Mouse (Mus musculus): ENCODE measurements around the gene Selplg. TPM values are rescaled to one million over a fixed set of nuclear protein-coding genes. Genes with fewer than 3 reads are reported as not detected.
A peak's percentile ranks its signal among the peaks of the same experiment; 100 is the strongest.

The Selplg gene
- total RNA-seq, 2 experiments from 2014 or later = 0.43 to 1.2 TPM

DNA sequence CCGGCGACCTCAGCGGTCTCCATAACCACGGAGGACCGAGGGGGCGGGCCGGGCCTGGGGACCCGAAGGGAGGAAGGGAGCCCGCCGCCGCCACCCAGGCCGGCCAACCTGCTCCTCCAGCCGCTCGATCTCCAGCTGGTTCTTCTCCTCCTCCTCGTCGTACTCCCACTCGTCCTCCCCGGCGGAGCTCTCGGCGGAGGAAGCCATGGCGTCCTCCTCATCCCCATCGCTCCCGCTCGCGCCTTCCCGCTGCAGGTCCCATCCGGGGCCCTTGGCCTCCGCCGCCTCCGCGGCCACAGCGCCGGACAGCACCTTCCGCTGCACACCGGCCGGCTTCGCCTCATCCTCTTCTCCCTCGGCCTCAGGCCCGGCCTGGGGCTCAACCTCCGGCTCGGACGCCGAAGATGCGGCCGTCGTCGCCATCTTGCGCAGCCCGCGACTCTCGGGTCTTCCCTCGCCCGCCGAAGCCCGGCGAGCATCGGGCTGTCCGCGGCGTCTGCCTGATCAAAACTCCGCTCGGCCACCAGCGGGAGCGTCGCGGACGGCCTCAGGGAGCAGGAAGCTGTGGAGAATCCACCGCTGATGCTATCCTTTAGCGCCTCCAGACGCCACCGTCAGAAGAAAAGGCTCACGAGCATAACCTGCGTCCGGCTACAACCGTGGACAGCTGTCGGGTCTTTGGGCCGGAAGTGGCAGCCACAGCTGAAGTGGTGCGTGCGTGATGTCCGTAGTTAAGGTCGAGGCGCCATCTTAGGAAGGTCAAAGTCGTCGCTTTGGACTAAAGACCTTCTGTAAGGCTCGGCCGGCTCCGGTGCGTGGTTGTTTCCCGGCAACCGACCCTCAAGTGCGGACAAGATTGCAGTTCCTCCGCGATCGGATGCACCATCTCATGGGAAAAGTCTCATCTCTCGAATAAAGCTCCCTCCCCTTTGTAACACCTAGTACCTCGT, 61.0 kb downstream of the Selplg start:
- peak; percentile 80 for DNase-seq

DNA sequence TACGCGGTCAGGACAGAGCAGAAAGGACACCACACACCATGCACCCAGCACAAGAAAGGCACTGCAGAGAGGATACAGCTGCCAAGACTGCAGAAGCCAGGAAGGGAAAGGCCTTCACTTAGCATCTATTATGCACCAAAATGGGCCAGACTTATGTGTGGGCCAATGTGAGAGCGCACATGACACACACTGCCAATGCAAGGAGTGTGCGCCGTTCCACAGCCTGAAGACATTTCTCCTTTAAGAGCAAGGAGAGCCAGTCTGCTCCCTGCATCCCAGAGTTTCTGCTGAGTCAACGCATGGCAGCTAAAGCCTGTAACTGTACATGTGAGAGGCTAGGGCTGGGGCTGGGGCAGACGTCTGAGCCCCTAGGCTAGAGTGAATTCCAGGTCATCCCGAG, 63.6 kb downstream of the Selplg start:
- DNase-seq = no peak

Other genes with a start within 250 kb of the Selplg start
- gene Cmklr1, start 182.2 kb downstream of the Selplg start, total RNA-seq (2021) = 10 to 100 TPM; 14.6 to 15.4 TPM
- gene 1700069L16Rik, start 107.9 kb downstream of the Selplg start, total RNA-seq (2021) = not detected
- gene Ficd, start 96.8 kb downstream of the Selplg start, total RNA-seq (2021) = 1 to 10 TPM; 4.8 to 5.9 TPM
- 1 to 10 TPM; 5.8 to 8.2 TPM for gene Sart3, start 60.1 kb downstream of the Selplg start, total RNA-seq (2021)
- gene Iscu, start 59.9 kb downstream of the Selplg start, total RNA-seq (2021) = 100 to 1,000 TPM; 126 to 135 TPM
- gene Tmem119, start 32.1 kb downstream of the Selplg start, total RNA-seq (2021) = 1 to 10 TPM; 3.0 to 3.6 TPM
- gene Coro1c, start 76.1 kb upstream of the Selplg start, total RNA-seq (2021) = 10 to 100 TPM; 11.9 to 17.1 TPM
- 1 to 10 TPM; 6.5 to 6.7 TPM for gene Ssh1, start 161.2 kb upstream of the Selplg start, total RNA-seq (2021)
- gene Dao, start 171.1 kb upstream of the Selplg start, total RNA-seq (2021) = not detected
- 1 to 10 TPM; 6.8 to 7.2 TPM for gene Usp30, start 232.8 kb upstream of the Selplg start, total RNA-seq (2021)